Mouse (Mus musculus) c-Kit-positive CD71-positive TER-119-positive erythroid progenitor cells, embryonic 14.5 days (primary cell): Measurements from ENCODE around the gene Lrp6.
A peak's percentile ranks its signal among the peaks of the same experiment; 100 is the strongest.

ENCODE experiments used
- DNase-seq: peaks from one replicate; pipeline ENCODE4 v3.0.0-alpha.2; 2013; ENCODE audit warnings: low spot score

Gene Lrp6

GRCm38 (mm10) chr6:134489637-134490036, 77.1 kb downstream of the Lrp6 start:
- DNase-seq = no peak

- no peak for DNase-seq
These were observed 77.6 kb downstream of the Lrp6 start for GRCm38 (mm10) chr6:134489130-134489529.

DNA sequence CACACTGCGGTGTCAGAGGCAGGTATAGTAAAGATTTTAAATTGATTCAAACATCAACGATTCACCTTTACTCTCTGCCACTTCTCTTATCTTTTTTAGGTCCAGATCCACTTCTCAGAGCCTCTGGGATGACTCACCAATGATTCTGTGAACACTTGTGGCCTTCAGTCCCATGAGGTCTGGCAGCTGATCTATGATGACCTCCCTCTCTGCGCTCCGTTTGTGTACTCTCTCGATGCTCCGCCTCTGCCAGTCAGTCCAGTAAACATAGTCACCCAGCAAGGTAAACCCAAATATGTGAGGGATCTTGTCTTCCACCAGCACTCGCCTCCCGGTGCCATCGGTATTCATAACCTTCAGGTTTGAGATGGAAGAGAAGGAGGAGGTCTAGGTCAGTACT, 80.4 kb downstream of the Lrp6 start:
- no peak for DNase-seq

GRCm38 (mm10) chr6:134479481-134479880, 87.3 kb downstream of the Lrp6 start:
- no peak for DNase-seq

DNA sequence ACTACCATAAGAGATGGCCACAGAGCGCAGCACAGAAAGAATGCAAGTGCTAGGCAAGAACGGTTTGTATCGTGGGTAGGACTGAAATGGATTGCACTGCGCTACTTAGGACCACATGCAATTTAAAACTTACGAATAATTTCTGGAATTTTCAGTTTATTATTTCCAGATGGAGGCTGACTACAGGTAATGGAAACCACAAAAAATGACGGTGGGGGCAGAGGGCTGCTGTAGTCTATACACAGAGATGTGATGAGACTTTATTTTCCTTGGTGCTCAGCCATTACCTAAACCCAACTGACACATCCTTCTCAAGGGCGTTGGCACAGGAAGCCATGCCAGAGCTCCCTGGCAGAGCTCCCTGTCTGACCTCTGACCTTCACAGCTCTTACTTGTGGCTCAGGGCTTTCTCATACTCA, 93.6 kb downstream of the Lrp6 start:
- no peak for DNase-seq

- DNase-seq = peak; percentile 7
These were observed 95.9 kb downstream of the Lrp6 start for GRCm38 (mm10) chr6:134470857-134471256.

GRCm38 (mm10) chr6:134469297-134469696, 97.5 kb downstream of the Lrp6 start:
- no peak for DNase-seq

- DNase-seq = no peak
These were observed 100.0 kb downstream of the Lrp6 start for GRCm38 (mm10) chr6:134466671-134467229.

GRCm38 (mm10) chr6:134461175-134461574, 105.6 kb downstream of the Lrp6 start:
- DNase-seq = no peak

- no peak for DNase-seq
These were observed 108.4 kb downstream of the Lrp6 start for GRCm38 (mm10) chr6:134458376-134458775.

DNA sequence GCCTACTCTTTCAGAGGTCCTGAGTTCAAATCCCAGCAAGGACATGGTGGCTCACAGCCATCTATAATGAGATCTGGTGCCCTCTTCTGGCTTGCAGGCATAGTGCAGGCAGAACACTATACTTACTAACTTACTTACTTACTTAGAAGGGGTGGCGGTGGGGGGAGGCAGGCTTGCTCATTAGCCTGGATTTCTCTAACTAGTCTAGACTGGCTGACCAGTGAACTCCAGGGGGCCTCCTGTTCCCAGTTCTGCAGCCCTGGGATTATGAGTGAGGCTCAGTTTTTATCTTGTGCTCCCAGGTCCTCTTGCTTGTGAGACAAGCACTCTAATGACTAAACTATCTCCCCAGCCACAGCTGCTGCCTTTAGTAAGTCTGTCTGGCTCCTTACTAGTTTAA, 112.7 kb downstream of the Lrp6 start:
- DNase-seq = no peak

DNA sequence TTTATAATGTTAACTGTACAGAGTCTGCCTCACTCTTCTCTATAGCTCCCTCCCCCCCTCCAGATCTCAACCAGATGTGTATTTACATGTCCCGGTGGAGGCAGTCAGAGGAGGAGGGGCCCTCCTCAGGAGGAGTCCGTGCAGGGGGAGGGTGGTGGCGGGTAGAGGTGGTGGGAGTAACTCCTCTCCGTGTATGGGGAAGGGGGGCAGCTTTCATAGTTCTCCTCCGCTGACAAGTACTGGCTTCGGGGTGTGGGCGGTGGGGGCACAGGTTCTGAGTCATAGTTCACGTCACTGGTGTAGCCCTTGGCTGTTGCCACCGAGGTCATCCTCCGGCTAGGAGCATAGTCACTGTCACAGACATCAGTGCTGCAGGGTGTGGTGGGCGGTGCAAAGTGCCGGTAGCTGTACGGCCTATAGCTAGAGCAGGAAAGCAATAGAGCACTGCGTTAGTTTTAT, 116.1 kb downstream of the Lrp6 start:
- DNase-seq = no peak

DNA sequence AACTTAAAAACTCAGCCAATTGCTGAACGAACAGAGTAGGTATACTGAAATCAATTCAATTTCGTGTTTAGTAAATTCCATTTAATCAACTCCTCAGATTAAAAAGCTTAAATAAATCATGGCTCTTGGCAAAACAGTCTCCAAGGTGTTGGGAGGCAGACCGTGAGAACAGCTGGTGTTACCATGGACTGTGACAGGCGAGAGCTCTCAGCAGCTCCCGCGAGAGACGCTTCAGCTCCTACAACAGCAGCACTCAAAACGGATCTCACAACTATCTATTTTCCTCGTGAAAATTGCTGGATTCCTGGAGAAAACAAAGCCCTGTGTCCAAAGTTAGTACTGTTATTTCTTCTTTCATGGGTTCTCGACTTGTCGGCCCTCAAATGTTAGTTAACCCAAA, 116.8 kb downstream of the Lrp6 start:
- no peak for DNase-seq

DNA sequence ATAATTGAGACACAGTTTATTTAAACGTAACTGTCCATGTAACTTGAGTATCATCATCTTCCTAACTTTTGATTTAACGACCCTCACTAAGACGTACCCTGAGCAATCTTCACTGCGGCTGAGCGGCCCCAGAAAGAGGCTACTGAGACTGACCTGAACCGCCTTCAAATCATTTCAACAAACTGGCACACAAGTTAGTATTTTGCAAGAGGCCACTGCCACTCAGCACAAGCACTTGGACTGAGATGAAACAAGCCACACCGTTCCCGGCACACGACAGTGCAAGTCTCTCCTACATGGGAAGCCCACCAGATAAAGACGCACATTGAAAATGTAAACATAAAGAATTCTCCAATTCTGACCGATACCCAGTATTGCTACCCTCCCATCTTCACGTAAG, 118.3 kb downstream of the Lrp6 start:
- no peak for DNase-seq

DNA sequence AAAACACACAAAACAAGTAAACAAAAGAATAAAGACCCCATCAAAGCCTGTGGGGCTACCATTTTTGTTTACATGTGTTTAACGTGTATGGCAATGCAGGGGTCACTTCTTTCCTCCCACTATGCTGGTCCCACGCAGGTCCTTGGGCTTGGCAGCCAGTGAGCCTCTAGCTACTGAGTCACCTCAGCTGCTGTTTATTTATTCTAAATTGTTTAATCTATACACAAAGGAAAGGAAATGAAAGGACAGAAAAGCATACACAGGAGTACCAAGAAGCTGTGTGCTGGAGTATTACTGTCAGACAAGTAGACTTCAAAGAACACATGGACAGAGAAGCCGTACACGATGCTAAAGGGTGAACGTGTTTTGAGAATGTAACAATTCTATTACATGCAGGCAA, 122.8 kb downstream of the Lrp6 start:
- no peak for DNase-seq

- DNase-seq = no peak
These were observed 123.4 kb downstream of the Lrp6 start for GRCm38 (mm10) chr6:134443198-134443904.

- no peak for DNase-seq
These were observed 124.5 kb downstream of the Lrp6 start for GRCm38 (mm10) chr6:134442219-134442618.

- DNase-seq = no peak
These were observed 125.0 kb downstream of the Lrp6 start for GRCm38 (mm10) chr6:134441716-134442115.

DNA sequence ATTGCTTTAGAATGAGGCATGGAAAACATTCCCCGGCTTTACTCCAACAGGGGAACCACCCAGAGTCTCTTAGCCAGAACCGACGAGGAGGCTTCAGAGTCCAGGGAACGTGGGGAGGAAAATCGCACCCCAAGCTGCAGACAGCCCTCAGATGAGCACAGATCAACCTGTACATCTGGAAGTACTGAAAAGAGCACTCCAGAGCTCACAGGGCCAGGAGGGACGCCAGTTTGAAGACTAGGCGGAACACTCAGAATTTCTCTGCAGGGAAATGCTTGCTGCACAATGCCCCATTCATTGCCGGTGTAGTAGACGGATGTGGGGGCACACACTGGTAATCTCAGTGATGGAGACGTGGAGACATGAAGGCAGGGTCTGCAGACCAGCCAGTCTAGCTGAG, 126.7 kb downstream of the Lrp6 start:
- DNase-seq = no peak

- no peak for DNase-seq
These were observed 127.3 kb downstream of the Lrp6 start for GRCm38 (mm10) chr6:134439401-134440021.

- no peak for DNase-seq
These were observed 129.8 kb downstream of the Lrp6 start for GRCm38 (mm10) chr6:134436955-134437354.

DNA sequence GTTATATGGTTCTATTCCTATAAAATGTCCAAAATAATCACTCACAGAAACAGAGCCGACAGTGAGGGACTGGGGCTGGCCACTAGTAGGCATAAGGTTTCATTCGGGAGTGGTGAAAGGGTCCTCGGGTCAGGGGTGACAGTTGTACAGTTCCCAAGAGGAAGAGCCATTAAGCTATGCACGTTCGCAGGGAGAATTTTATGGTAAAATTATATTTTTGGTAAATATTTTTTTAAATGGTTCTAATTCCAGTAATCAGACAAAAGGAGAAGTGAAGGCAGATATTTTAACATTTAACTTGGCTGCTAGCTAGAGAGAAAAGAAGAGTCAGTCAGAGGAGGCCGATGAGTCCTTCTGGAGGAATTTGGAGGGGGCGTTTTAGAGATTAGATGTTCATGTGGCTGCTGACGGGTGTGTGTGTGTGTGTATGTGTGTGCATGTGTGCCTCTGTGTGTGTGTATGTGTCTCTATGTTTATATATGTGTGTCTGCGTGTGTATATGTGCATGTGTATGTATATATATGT, 131.8 kb downstream of the Lrp6 start:
- peak; percentile 34 for DNase-seq

- DNase-seq = no peak
These were observed 132.7 kb downstream of the Lrp6 start for GRCm38 (mm10) chr6:134434044-134434443.
